Mouse (Mus musculus) adrenal gland, postnatal 14 days (tissue): ENCODE measurements around the gene N4bp1. TPM values are rescaled to one million over a fixed set of nuclear protein-coding genes. Genes with fewer than 3 reads are reported as not detected.
A peak's percentile ranks its signal among the peaks of the same experiment; 100 is the strongest.

Source experiments
- DNase-seq: peaks from one replicate; pipeline ENCODE4 v3.0.0; 2021; ENCODE audit warnings: mixed read lengths
- total RNA-seq: library from RNA; stranded (reverse); gene quantifications from 2 replicates; pipeline ENCODE4 v1.2.3, GENCODE M21; 2021

Gene N4bp1
- total RNA-seq, 1 experiment from 2014 or later, result 30.7 TPM

DNA sequence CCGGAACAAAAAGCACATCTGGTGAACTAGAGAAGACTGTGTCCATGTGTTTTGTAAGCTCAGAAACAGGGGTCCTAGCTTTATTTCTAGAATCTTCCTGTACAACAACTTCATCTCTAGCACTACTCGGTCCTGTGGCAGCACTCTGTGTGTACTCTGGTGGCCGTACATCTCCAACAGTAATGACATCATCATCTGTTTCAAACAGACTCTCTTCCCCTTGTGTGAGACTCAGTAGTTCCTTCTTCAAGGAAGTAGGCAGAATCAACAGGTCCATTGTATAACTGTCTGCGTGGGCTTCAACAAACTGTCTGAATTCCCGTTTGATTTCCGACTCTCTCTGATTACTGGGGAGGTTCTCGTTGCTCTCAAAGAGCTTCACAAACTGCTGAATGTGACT lies 23.5 kb downstream of the N4bp1 start:
- no peak for DNase-seq

DNA sequence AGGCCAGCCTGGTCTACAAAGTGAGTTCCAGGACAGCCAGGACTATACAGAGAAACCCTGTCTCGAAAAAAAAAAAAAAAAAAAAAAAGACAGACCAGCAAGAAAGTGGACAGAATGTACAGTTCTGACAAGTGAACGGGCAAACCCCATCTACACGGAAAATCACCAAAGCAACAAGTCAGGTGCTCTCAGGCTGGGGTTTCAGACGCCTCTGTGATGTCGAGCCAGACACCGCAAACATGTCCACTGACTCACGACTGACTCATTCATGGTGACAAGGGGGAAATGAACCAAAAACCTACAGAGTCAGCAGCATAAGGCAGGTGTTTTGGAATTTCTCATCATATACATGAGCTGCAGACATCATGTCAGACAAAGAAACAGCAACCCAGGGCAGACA lies 28.8 kb downstream of the N4bp1 start:
- DNase-seq, result peak; percentile 34

DNA sequence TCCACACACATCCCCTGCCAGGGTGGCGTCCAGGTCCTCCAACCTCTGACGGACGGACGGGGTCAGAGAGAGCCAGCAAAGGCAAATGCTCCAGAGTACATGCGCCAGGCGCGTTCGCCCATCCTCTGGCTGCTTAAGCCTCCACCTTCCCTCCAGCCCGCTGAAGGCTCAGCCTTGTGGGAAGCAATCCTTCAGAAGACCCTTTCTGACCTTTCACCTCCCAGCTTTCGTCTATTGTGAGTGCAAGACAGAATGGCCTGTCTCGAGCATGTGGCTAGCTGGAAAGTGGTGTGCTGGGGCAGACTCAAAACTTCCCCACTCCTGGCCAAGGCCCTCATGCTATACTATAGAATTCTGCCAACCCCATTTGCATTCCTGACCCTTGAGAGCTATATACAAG lies 30.4 kb downstream of the N4bp1 start:
- DNase-seq, result no peak

DNA sequence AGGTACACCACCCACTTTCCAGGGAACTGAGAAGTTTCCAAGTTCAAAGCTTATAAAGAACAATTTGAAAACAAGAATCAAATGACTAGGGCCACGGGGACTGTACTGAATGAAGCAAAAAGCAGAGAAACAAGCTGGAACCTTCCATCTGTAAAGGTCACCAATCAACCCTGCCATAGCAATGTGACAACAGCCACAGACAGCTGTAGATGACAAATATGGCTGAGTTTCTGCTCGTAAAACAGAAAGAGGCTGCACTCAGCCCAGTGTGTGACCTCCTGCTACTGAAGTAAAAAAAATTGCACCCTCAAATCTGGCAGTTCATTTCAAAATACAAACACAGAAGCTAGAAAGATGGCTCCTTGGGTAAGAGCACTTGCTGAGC lies 31.1 kb downstream of the N4bp1 start:
- DNase-seq, result no peak

GRCm38 (mm10) chr8:86853266-86853988 lies 31.6 kb downstream of the N4bp1 start:
- no peak for DNase-seq

- DNase-seq, result no peak
These were observed 32.6 kb downstream of the N4bp1 start for GRCm38 (mm10) chr8:86852491-86852890.

DNA sequence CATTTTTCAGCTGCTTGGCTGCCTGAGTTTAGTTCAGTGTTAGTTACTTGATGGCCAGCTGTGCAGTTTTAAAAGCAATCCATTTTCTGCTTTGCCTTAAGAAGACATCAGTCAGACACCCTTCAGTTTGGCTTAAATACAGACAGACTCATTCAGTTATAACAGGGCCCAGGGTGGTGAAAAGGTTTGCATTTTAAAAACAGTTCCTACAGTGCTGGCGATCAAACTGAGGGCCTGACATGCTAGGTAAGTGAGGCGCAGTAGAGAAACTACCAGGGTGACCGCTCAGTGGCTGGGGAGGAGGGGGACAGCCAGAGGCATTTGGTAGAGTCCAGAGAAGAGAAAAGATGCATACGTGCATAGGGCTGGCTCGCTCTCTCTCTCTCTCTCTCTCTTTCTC lies 36.2 kb downstream of the N4bp1 start:
- no peak for DNase-seq

- peak; percentile 41 for DNase-seq
These were observed 36.7 kb downstream of the N4bp1 start for GRCm38 (mm10) chr8:86848401-86848800.

- DNase-seq, result no peak
These were observed 38.0 kb downstream of the N4bp1 start for GRCm38 (mm10) chr8:86847091-86847490.

GRCm38 (mm10) chr8:86845875-86846274 lies 39.2 kb downstream of the N4bp1 start:
- DNase-seq, result no peak

GRCm38 (mm10) chr8:86844856-86845255 lies 40.2 kb downstream of the N4bp1 start:
- DNase-seq, result no peak

- peak; percentile 32 for DNase-seq
These were observed 41.2 kb downstream of the N4bp1 start for GRCm38 (mm10) chr8:86843896-86844295.

- no peak for DNase-seq
These were observed 43.3 kb downstream of the N4bp1 start for GRCm38 (mm10) chr8:86841556-86842309.

- no peak for DNase-seq
These were observed 44.9 kb downstream of the N4bp1 start for GRCm38 (mm10) chr8:86840120-86840693.

- DNase-seq, result no peak
These were observed 46.2 kb downstream of the N4bp1 start for GRCm38 (mm10) chr8:86838707-86839438.

- DNase-seq, result no peak
These were observed 47.8 kb downstream of the N4bp1 start for GRCm38 (mm10) chr8:86837234-86837633.

DNA sequence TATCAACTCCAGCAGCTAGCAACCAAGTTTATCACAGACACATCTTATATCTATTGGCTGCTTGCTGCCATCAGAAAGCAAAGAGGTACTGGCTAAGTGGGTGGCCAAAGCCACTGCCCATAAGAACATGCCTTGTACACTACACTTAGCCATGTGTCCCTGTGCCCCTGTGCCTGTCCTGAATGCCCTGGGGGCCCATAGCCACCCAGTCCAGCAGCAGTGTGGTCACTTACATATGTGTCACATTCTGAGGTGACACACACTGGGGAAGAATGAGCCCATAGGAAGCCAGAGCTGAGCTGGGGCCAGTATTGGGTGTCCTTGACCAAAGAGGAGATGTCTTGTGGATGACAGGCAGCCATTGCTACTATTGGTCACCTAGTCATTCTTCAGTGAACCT lies 49.2 kb downstream of the N4bp1 start:
- no peak for DNase-seq

DNA sequence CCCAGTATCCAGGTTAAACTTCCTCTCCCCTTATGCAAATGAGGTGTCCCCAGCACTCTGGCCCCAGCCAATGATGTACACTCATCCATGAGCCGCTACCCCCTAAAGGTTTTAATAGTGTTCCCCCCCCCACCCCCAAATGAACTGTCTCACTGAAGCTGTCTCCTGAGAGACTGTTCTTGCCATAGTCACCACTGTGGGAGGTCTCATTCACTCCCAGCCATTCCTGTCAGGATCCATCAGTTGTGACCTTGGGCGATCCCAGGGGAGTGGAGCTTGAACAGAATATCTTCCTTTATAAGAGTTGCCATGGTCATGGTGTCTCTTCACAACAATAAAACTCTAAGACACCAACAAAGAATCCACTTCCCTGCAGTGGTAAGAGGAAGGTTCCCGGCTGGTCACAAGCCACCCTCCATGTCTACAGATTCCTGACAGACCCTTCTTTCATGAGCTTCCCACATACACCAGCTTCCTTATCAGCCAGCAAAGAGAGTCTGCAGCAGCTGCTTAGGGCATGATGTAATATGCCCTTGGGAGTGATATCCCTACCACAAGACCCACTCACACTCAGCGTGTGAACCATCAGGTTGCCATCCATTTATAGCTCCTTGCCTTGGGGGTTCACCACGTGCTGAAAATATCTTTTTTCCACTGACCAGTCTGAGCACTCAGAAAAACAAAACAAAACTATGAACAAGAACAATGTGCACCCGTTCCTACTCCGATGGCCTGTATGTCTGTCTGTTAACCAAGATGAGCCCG lies 50.4 kb downstream of the N4bp1 start:
- DNase-seq, result no peak

DNA sequence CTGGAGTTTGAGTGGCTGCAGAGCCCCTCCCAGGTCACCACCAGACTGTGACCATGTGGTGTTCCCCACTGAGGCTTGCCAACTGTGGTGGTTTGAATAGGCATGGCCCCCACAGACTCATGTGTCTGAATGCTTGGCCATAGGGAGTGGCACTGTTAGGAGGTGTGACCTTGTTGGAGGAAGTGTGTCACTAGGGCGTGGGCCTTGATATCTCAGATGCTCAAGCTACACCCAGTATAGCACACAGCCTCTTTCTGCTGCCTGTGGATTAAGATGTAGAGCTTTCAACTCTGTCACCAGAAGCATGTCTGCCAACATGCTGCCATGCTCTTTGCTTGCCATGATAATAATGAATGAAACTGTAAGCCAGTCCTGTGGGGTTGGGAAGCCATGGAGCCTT lies 51.1 kb downstream of the N4bp1 start:
- no peak for DNase-seq

DNA sequence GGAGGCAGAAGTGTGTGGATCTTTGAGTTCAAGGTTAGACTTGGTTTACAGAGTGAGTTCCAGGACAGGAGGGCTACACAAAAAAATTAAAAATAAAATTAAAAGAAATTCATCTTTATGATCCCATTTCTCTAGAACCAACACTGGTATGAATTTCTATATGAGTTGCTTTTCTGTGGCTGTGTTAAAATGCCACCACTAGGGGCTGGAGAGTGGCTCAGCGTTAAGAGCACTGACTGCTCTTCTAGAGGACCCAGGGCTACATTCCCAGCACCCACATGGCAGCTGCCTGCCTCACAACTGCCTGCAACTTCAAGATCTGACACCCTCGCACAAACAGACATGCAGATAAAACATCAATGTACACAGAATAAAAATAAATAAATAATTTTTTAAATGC lies 56.1 kb downstream of the N4bp1 start:
- DNase-seq, result no peak

DNA sequence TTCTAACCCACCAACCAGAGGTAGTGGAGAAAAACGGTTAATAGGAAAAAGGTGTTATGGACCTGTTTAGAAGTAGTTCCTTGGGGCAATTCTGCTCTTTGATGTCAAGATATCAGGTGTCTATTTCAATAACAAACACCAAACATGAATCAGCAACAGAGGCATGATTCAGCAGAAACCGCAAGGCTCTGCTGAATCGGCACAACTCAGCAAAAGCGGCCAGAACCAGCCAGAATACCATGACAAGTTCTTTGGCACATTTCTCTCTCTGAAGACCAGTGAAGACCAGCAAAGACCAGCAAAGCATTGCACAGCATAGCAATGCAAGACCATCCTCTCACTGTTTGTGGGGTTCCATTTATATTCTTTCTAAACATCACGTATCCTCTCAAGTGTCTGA lies 57.9 kb downstream of the N4bp1 start:
- DNase-seq, result no peak

DNA sequence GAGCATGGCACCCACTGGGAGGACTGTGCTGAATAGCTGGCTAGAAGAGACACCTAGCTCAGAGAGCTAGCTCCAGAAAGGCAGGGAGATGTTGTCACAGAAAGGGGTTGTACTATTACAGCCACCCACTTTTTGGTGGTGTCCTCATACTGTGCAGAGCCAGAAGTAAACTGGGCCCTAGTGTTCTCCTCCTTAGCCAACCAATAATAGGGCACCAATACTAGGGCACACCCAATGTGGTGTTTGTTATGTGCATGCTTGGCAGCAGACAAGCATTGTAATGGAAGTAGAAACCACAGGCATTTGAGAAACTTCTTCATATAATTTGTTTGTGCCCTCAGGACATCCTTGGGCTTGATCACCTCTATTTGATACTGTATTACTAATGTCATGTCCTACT lies 58.5 kb downstream of the N4bp1 start:
- DNase-seq, result no peak
